ENCODE assay signal across 9 mouse cellular contexts in genomic region chr5:90222937-90223336, GRCm38 (mm10). TPM values are rescaled to one million over a fixed set of nuclear protein-coding genes. Genes with fewer than 3 reads are reported as not detected.
DNase-seq lines count a peak whose midpoint lies in the region; ATAC-seq and TF ChIP-seq lines count a peak whose summit lies in the region.
"Had no signal": no experiment of that assay in that cellular context is flagged by ENCODE, and none has a peak within 500 bp of the region (broad histone marks: within the 10 kb centered on the region; RNA-seq: fewer than 3 reads in every experiment).

No protein-coding gene starts in this region.

- no peaks in the 10 kb centered on the region for H3K9me3 ChIP-seq in lung, embryonic 14.5 days (ENCODE audit: low read depth, low read length)
- H3K9me3 ChIP-seq in intestine, embryonic 14.5 days (ENCODE audit: control insufficient read depth, low read length) = no peaks in the 10 kb centered on the region
- no peaks in the 10 kb centered on the region for H3K9me3 ChIP-seq in neural tube, embryonic 13.5 days

- H3K9ac ChIP-seq in lung, embryonic 14.5 days = peak overlapping the region; percentile 82
- H3K9ac ChIP-seq in intestine, embryonic 14.5 days (ENCODE audit: low read length) = peak overlapping the region; percentile 78
- peak overlapping the region; percentile 88 for H3K9ac ChIP-seq in neural tube, embryonic 13.5 days

- peak overlapping the region; percentile 79 for H3K4me3 ChIP-seq in lung, embryonic 14.5 days (ENCODE audit: low read depth, low read length)
- H3K4me3 ChIP-seq in cortical plate, adult 2 months (ENCODE audit: insufficient read depth, low read length) = peak overlapping the region; percentile 83
- peak overlapping the region; percentile 95 for H3K4me3 ChIP-seq in intestine, embryonic 14.5 days (ENCODE audit: low read depth, low read length)
- H3K4me3 ChIP-seq in neural tube, embryonic 13.5 days = peak overlapping the region; percentile 81

- no peak for TF ChIP-seq POLR2A in cortical plate, adult 2 months (IDR thresholded peaks at IDR 0.05; ENCODE audit: extremely low read depth, insufficient read depth, low read length)

- peak overlapping the region; percentile 68 for H3K4me2 ChIP-seq in lung, embryonic 14.5 days
- peak overlapping the region; percentile 80 for H3K4me2 ChIP-seq in intestine, embryonic 14.5 days (ENCODE audit: low read length)
- H3K4me2 ChIP-seq in neural tube, embryonic 13.5 days = peak overlapping the region; percentile 81

- H3K36me3 ChIP-seq in lung, embryonic 14.5 days (ENCODE audit: insufficient read depth) = peaks cover 61% of the 10 kb centered on the region
- peaks cover 52% of the 10 kb centered on the region for H3K36me3 ChIP-seq in intestine, embryonic 14.5 days (ENCODE audit: control insufficient read depth, insufficient read depth, low read length)
- peaks cover 44% of the 10 kb centered on the region for H3K36me3 ChIP-seq in neural tube, embryonic 13.5 days

- ATAC-seq in lung, embryonic 14.5 days (ENCODE audit: insufficient read depth) = no peak
- no peak for ATAC-seq in intestine, embryonic 14.5 days (replicated peaks; ENCODE audit: low FRiP score, low TSS enrichment, low read depth)
- ATAC-seq in neural tube, embryonic 13.5 days (ENCODE audit: low read depth) = 0 out of 2 replicates have a peak, but pooled peaks have one; percentile 1
- no peak for ATAC-seq in granulocyte monocyte progenitor cell, adult 5-6 weeks (replicated peaks; ENCODE audit: poor library complexity, severe bottlenecking)

- TF ChIP-seq CTCF in lung, embryonic 14.5 days (IDR thresholded peaks at IDR 0.05; ENCODE audit: low read depth) = no peak
- TF ChIP-seq CTCF in cortical plate, adult 2 months (IDR thresholded peaks at IDR 0.05; ENCODE audit: extremely low read depth, insufficient read depth, low read length) = no peak

- DNase-seq in lung, embryonic 14.5 days = no peak
- no peak for DNase-seq in lung, adult 18-20 months
- peak; percentile 50 for DNase-seq in intestine, embryonic 14.5 days (ENCODE audit: low spot score)
- no peak for DNase-seq in layer of hippocampus, postnatal 36 days
- DNase-seq in adrenal gland, adult 8-10 months = no peak
- DNase-seq: cerebellum, adult 11-12 months had no signal

- WGBS in lung, embryonic 14.5 days = 41% methylated on average over 3 of the region's 3 CpGs
- 36% methylated on average over 3 of the region's 3 CpGs for WGBS in intestine, embryonic 14.5 days
- 39% methylated on average over 3 of the region's 3 CpGs for WGBS in neural tube, embryonic 13.5 days

- H3K27me3 ChIP-seq in lung, embryonic 14.5 days (ENCODE audit: insufficient read depth, low read length) = no peaks in the 10 kb centered on the region
- no peaks in the 10 kb centered on the region for H3K27me3 ChIP-seq in intestine, embryonic 14.5 days (replicated peaks; ENCODE audit: control insufficient read depth, insufficient read depth, low read length)
- no peaks in the 10 kb centered on the region for H3K27me3 ChIP-seq in neural tube, embryonic 13.5 days

- no peaks in the 10 kb centered on the region for H3K4me1 ChIP-seq in lung, embryonic 14.5 days (ENCODE audit: insufficient read depth)
- 0 out of 2 replicates have a peak, but pooled peaks cover 3% of the 10 kb centered on the region for H3K4me1 ChIP-seq in cortical plate, adult 2 months (ENCODE audit: control insufficient read depth, insufficient read depth, low read length)
- H3K4me1 ChIP-seq in intestine, embryonic 14.5 days (replicated peaks; ENCODE audit: control insufficient read depth, insufficient read depth, low read length) = peaks cover 6% of the 10 kb centered on the region
- peaks cover 11% of the 10 kb centered on the region for H3K4me1 ChIP-seq in neural tube, embryonic 13.5 days (replicated peaks)

- H3K27ac ChIP-seq in lung, embryonic 14.5 days (ENCODE audit: low read depth) = no peak overlapping the region
- H3K27ac ChIP-seq in cortical plate, adult 2 months (ENCODE audit: insufficient read depth, low read length) = no peak overlapping the region
- no peak overlapping the region for H3K27ac ChIP-seq in intestine, embryonic 14.5 days (ENCODE audit: low read depth)
- peak overlapping the region; percentile 90; the same call in 1 of the 2 replicates for H3K27ac ChIP-seq in neural tube, embryonic 13.5 days (replicated peaks)

RNA-seq across cellular contexts. Expression of gene Cox18, which starts 0.9 kb away (rescaled TPM):
- polyA plus RNA-seq in lung, embryonic 14.5 days (2014; fragmentation: Nextera tagmentation; extraction: Ambion mirVana) = 33.8 and 39.9 TPM in 2 replicates
- 33.7 and 37.5 TPM in 2 replicates for polyA plus RNA-seq in cortical plate, adult 2 months (2012; rRNA removed)
- polyA plus RNA-seq in intestine, embryonic 14.5 days (2014; fragmentation: Nextera tagmentation; extraction: Ambion mirVana) = 33.8 and 37.8 TPM in 2 replicates
- 32.6 and 34.2 TPM in 2 replicates for polyA plus RNA-seq in neural tube, embryonic 13.5 days (2015; fragmentation: Nextera tagmentation; extraction: Ambion mirVana)
- total RNA-seq in layer of hippocampus, postnatal 36 days (2021) = 10 to 100 TPM; 22.4 to 23.7 TPM
- total RNA-seq in adrenal gland, adult 8-10 months (2022) = 10 to 100 TPM; 25.3 to 52.1 (median 38.0) TPM
- total RNA-seq in granulocyte monocyte progenitor cell, adult 5-6 weeks (2014; fragmentation: Nextera tagmentation) = 21.6 and 24.6 TPM in 2 replicates
- total RNA-seq in granulocyte monocyte progenitor cell, adult 5-6 weeks (2017) = 16.8 and 19.8 TPM in 2 replicates
